Mouse (Mus musculus): ENCODE data around the gene Ep400.
"Not testable (repeated sequence)": the region's sequence is repeated elsewhere in the genome, so short reads cannot be mapped to it uniquely, and the experiment has no call there.

Ep400 gene

GRCm38 (mm10) chr5:110779998-110780760, 9.7 kb upstream of the Ep400 start, which contains the start of gene Pus1:
Pus1 (minus strand) TSS chr5:110780659.
- peak; percentile 75 for DNase-seq (ENCODE audit: low read depth, low spot score)

GRCm38 (mm10) chr5:110779276-110779997, 8.9 kb upstream of the Ep400 start:
- no peak for DNase-seq (ENCODE audit: low read depth, low spot score)

DNA sequence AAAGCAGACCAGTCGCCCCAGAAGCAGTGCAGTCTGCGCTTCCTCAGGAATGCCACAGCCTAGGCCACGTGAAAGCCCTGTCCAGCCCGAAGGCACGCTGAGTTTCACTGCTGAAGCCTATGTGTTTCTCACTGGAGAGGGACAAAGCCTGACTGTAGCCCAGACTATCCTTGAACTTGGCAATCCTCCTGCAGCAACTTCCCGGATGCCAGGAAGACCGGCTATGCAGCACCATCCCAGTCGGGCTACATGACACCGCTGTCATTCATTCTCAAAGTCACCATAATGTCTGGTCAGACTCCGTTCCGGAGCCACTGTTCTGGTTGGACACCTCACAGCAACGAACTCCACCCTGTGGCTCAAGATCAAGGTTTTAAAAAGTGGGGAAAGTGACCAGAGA, 7.7 kb upstream of the Ep400 start:
- DNase-seq (ENCODE audit: low read depth, low spot score) = no peak

- no peak for DNase-seq (ENCODE audit: low read depth, low spot score)
Measured at GRCm38 (mm10) chr5:110776141-110776540, 5.6 kb upstream of the Ep400 start.

DNA sequence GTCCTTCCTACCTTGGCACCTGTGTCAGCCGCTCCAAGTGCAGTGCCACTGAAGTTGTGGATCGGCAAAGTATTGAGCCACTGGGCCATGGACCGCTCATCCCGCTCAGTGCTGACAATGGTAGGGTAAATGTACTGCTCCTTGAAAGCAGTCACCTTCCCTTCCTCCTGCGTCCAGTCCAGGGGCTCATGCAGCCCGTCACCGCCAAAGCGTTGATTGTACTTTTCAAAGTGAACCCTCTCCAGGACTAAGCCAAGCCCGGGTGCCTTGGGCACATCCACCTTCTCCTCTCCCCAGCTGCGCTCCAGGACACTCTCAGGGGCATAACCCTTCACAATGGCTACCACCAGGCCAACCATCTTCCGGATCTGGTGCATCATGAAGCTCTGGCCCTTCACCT, 4.0 kb upstream of the Ep400 start:
- no peak for DNase-seq (ENCODE audit: low read depth, low spot score)

GRCm38 (mm10) chr5:110772945-110773344, 2.4 kb upstream of the Ep400 start:
- DNase-seq (ENCODE audit: low read depth, low spot score) = not testable (repeated sequence)

- no peak for DNase-seq (ENCODE audit: low read depth, low spot score)
Measured at GRCm38 (mm10) chr5:110770031-110770445, 479 bp downstream of the Ep400 start.

DNA sequence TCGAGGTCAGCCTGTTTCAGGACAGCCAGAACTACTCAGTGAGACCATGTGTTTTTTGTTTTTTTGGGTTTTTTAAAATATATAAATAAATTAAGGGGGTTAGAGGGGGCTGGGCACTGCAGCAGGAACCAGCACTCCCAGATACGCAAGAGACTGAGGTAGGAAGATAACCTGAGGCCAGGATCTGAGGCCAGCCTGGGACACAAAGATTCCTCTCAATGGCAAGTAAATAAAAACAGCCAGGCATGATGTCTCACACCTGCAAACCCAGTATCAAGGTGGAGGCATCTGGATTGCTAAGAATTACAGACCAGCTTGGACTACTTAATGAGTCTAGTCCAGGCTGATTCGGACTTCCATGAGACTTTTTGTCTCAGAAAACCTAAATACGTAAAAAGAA, 1.2 kb downstream of the Ep400 start:
- no peak for DNase-seq (ENCODE audit: low read depth, low spot score)

DNA sequence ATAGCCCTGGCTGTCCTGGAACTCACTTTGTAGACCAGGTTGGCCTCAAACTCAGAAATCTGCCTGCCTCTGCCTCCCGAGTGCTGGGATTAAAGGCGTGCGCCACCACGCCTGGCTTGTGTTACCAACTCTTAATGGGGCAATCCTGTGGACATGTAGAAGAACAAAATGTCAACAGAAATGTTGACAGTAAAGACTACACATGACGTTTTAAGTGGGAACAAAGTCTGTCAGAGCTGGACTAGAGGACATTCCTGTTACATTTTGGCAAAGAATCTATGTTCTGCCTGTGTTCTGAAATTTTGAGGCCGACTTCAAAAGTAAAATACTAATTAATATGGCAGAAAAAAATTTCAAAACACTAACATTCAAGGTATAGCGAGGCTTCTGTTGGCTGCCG, 6.6 kb downstream of the Ep400 start:
- no peak for DNase-seq (ENCODE audit: low read depth, low spot score)

- DNase-seq (ENCODE audit: low read depth, low spot score) = no peak
Measured at GRCm38 (mm10) chr5:110745021-110745420, 25.5 kb downstream of the Ep400 start.

DNA sequence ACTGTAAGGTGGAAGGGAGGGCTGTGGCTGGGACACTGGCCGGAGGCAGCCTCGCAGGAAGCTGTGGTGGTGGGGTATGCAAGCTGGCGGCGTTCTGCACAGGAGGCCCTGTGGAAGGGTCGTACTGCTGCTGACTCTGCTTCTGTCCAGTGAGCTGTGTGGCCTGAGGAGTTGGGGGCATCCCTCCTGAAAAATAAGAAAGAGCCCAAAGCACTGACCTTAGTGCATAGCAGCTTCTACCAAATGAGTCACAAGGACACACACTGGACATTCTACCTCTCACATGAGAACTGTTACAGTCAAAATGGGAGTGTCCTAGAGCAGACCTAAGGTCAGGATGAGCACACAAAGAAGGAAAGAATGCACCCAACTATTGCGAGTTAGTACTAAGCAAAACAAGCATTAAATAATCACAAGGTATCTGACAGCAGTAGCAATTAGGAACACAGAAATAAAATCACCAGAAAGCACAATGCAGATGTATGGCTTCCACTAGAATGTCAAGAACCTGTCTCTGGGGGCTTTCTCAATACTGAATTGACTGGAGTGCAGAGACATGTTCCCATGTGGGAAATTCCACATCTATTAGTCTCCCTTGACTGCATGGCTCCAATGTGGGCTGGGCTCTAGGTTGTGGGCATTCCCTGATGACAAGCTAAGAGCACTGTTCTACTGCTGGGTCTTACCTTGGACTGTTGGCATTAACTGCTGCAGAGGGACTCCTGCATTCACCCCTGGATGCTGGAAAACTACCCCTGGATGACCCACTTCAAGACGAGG, 30.8 kb downstream of the Ep400 start:
- DNase-seq (ENCODE audit: low read depth, low spot score) = no peak

GRCm38 (mm10) chr5:110735606-110736005, 34.9 kb downstream of the Ep400 start:
- no peak for DNase-seq (ENCODE audit: low read depth, low spot score)

DNA sequence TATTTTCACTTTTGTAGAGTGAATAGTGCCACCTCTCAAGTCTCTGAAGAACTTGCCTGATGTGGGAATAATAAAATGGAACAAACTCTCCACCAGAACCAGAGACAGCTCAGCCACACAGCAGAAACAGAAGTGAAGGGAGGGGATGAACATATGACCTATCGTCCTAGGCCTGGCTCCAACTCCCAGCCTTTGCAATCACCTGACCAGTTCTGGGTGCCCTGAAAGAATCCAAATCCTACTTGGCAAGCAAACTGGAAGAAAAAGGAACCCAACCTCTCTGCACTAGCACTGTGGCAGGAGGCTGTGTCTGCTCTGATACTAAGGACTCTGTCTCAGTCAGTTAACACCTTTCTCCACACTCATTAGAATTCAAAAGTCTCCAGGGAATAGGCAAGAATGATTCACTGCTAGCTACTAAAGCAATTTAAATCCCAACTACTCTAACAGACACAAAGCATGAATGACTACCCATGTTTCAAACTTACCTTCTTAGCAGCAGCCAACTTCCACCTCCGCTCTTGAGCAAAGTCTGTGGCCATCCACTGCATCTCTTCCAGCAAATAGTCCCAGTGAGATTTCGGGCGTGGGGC, 37.2 kb downstream of the Ep400 start:
- DNase-seq (ENCODE audit: low read depth, low spot score) = no peak

DNA sequence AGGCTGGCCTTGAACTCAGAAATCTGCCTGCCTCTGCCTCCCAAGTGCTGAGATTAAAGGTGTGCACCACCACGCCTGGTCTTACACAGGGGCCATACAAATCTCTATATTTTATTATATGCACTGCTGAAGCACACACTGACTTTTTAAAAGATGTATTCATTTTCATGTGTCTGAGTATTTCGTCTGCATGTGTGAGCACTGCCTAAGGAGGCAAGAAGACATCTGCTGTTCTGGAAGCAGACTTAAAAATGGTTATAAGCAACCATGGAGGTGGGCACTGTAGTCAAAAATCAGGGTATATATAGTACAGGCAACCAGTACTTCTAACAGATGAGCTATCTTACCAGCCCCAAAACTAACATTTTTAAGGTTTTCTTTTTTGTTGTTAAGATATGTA, 39.3 kb downstream of the Ep400 start:
- DNase-seq (ENCODE audit: low read depth, low spot score) = no peak

DNA sequence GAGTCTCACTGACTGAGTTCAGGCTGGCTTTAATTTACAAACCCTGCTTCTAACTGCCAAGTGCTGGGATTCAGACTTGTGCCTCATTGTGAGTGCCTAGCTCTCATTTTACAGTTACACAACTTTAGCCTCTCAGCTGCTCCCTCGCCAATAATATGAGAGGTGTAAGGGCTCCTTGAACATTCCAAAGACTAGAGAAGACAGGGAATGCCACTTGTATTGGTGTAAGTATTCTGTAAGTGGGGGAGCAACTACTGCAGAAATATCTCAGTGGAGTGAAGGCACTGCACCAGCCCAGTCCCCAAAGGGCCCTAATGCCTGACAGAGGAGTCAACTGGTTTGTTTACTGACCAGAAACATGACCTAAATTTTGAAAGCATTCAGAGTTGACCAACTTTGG, 42.7 kb downstream of the Ep400 start:
- no peak for DNase-seq (ENCODE audit: low read depth, low spot score)

GRCm38 (mm10) chr5:110723543-110723942, 47.0 kb downstream of the Ep400 start:
- no peak for DNase-seq (ENCODE audit: low read depth, low spot score)

GRCm38 (mm10) chr5:110721463-110721862, 49.1 kb downstream of the Ep400 start:
- not testable (repeated sequence) for DNase-seq (ENCODE audit: low read depth, low spot score)

- DNase-seq (ENCODE audit: low read depth, low spot score) = no peak
Measured at GRCm38 (mm10) chr5:110711455-110711854, 59.1 kb downstream of the Ep400 start.

GRCm38 (mm10) chr5:110709256-110709655, 61.3 kb downstream of the Ep400 start:
- no peak for DNase-seq (ENCODE audit: low read depth, low spot score)

DNA sequence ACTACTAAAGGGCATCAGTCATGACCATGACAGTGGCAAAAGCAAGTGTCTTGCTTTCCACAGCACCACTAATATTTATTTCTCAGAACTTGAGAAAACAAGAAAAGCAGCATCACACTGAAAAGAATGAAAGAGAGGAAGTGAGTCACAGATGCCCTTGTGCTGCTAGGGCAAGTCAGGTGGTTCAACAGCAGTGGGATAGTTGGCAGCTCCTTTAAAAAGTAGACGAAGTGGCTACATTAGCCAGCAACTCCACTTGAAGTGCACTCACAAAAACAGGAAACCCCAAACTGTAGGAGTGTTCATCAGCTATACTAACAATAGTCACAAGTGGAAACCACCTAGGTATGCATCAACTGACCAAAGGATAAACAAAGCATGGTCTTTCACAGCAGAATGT, 66.5 kb downstream of the Ep400 start:
- no peak for DNase-seq (ENCODE audit: low read depth, low spot score)

- no peak for DNase-seq (ENCODE audit: low read depth, low spot score)
Measured at GRCm38 (mm10) chr5:110698617-110699016, 71.9 kb downstream of the Ep400 start.

DNA sequence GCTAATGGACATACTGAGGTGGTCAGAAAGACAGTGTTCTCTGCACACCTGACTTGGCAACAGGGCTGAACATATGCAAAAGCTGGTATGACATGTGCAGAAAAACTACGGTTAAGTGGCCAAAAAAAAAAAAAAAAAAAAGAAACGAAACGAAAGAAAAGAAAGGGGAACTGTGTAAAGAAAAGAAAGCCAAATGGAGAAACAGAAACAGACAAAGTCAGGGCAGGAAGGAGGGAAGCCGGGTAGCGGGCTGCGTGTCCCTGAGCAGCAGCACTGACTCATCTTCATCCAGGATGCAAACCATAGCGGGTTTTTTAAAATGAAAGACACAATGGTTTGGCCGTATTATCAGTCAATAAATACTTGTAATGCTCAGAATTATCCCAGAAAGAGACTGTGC, 88.5 kb downstream of the Ep400 start:
- DNase-seq (ENCODE audit: low read depth, low spot score) = no peak

Data from retina, adult 2 months (tissue).